Mouse (Mus musculus) lung, postnatal 10 days (tissue): Measurements from ENCODE around the gene Ces1c.

Experiments
- DNase-seq: peaks from one replicate; pipeline ENCODE4 v3.0.0; 2021

The Ces1c gene

GRCm38 (mm10) chr8:93131233-93131980 is at the start of gene Ces1c:
Ces1c (minus strand) TSS chr8:93131283.
- no peak for DNase-seq

- DNase-seq, result peak; percentile 63
Measured at GRCm38 (mm10) chr8:93180581-93181129, 49.6 kb upstream of the Ces1c start.

- DNase-seq, result no peak
Measured at GRCm38 (mm10) chr8:93176593-93176992, 45.5 kb upstream of the Ces1c start.

- no peak for DNase-seq
Measured at GRCm38 (mm10) chr8:93174554-93174953, 43.5 kb upstream of the Ces1c start.

GRCm38 (mm10) chr8:93171846-93172590 is 40.9 kb upstream of the Ces1c start:
- peak; percentile 67 for DNase-seq

GRCm38 (mm10) chr8:93163363-93163762 is 32.3 kb upstream of the Ces1c start:
- DNase-seq, result no peak

GRCm38 (mm10) chr8:93151401-93151800 is 20.3 kb upstream of the Ces1c start:
- DNase-seq, result no peak

GRCm38 (mm10) chr8:93147331-93147730 is 16.2 kb upstream of the Ces1c start:
- DNase-seq, result no peak

- DNase-seq, result peak; percentile 62
Measured at GRCm38 (mm10) chr8:93140696-93141095, 9.6 kb upstream of the Ces1c start.

- DNase-seq, result no peak
Measured at GRCm38 (mm10) chr8:93132196-93132595, 1.1 kb upstream of the Ces1c start.

GRCm38 (mm10) chr8:93126476-93126875 is 4.6 kb downstream of the Ces1c start:
- peak; percentile 2 for DNase-seq

GRCm38 (mm10) chr8:93122005-93122404 is 9.1 kb downstream of the Ces1c start:
- no peak for DNase-seq

- DNase-seq, result peak; percentile 50
Measured at GRCm38 (mm10) chr8:93095376-93095775, 35.7 kb downstream of the Ces1c start.

- no peak for DNase-seq
Measured at GRCm38 (mm10) chr8:93091324-93091723, 39.8 kb downstream of the Ces1c start.

- DNase-seq, result peak; percentile 7
Measured at GRCm38 (mm10) chr8:93088686-93089122, 42.4 kb downstream of the Ces1c start.

- DNase-seq, result no peak
Measured at GRCm38 (mm10) chr8:93088193-93088592, 42.9 kb downstream of the Ces1c start.

- no peak for DNase-seq
Measured at GRCm38 (mm10) chr8:93079887-93080286, 51.2 kb downstream of the Ces1c start, which contains the start of gene Ces1b. Ces1b (minus strand) TSS chr8:93080017.

- no peak for DNase-seq
Measured at GRCm38 (mm10) chr8:93075251-93075650, 55.8 kb downstream of the Ces1c start.

- DNase-seq, result no peak
Measured at GRCm38 (mm10) chr8:93063416-93064117, 67.5 kb downstream of the Ces1c start.

GRCm38 (mm10) chr8:93059185-93059584 is 71.9 kb downstream of the Ces1c start:
- peak; percentile 70 for DNase-seq

GRCm38 (mm10) chr8:93055238-93055637 is 75.8 kb downstream of the Ces1c start:
- DNase-seq, result no peak
